Mouse (Mus musculus): ENCODE measurements around the gene Olfr632.
"Not testable (repeated sequence)": the region's sequence is repeated elsewhere in the genome, so short reads cannot be mapped to it uniquely, and the experiment has no call there.

Gene Olfr632

DNA sequence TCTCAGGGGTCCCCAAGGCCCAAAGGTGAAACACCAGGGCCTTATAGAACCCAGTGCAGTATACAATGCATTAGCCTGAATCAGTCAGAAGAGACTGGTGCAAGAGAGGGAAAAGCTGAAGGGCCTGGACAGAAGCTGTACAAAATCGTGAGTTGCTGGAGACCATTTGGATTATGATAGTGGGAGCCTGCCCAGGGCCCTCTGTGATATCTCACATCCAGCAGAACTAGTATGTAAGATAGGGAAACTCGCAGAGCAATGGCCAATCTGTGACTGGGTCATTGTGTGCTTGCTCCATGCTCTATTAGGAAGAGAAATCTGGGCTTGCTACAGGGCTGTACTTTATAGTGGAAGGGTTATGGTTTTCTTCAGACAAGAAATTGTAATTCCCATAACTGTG, at the start of gene Olfr632:
Gene Olfr632, plus strand, starts transcription at position 84 of the 400 bp plus-strand sequence.
- no peak for DNase-seq (ENCODE audit: low spot score)

GRCm38 (mm10) chr7:103886152-103886551, 48.0 kb upstream of the Olfr632 start, which contains the start of gene Olfr66:
Gene Olfr66, minus strand, starts transcription at chr7:103886252.
- no peak for DNase-seq (ENCODE audit: low spot score)

DNA sequence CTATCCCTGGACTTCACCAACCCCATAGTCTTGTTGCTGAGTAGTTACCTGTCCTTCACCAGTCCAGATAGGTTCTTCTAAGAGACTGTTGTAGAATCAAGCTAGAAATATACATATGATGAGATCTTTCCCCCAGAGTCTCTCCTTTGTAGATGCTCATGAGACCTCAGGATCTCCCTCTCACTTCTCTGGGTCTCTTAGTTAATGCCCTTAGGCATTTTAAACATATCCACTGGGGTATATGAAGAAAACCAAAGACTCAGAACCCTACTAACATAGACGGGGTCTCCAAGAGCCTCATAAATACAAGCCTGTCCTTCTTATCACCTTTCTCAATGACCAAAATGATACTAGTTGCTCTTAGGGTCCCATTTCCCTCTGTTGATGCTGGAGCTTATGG, 39.8 kb upstream of the Olfr632 start, which contains the start of gene Olfr64:
Gene Olfr64, minus strand, starts transcription at position 101 of the 400 bp plus-strand sequence.
- DNase-seq (ENCODE audit: low spot score): no peak

- DNase-seq (ENCODE audit: low spot score): no peak
These were observed 31.0 kb upstream of the Olfr632 start, which contains the start of gene Olfr65 for GRCm38 (mm10) chr7:103903187-103903586. Gene Olfr65, plus strand, starts transcription at chr7:103903487.

DNA sequence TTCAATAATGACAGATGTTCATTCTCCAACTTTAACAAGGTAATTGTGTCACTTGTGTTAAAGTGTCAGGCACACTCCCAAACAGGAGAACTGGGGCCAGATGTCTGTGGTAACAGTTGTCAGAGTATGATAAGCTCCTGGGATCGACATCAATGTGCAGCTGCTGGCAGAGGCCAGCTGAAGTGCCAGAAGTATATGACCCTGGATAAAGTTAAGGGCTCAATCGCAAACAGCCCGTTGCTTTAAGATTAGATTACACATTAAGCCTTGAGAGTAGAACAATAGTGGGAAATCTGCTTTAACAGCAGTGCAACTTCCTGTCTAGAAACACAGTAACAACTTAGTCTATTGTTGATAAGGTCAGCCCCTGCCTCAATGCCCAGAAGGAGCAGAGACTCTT, 24.1 kb upstream of the Olfr632 start:
- DNase-seq (ENCODE audit: low spot score): no peak

- DNase-seq (ENCODE audit: low spot score): no peak
These were observed 21.1 kb upstream of the Olfr632 start for GRCm38 (mm10) chr7:103912969-103913511.

- no peak for DNase-seq (ENCODE audit: low spot score)
These were observed 18.8 kb upstream of the Olfr632 start for GRCm38 (mm10) chr7:103915338-103915737.

- DNase-seq (ENCODE audit: low spot score): no peak
These were observed 5.6 kb upstream of the Olfr632 start, which contains the start of gene Olfr631 for GRCm38 (mm10) chr7:103928525-103928924. Gene Olfr631, plus strand, starts transcription at chr7:103928825.

DNA sequence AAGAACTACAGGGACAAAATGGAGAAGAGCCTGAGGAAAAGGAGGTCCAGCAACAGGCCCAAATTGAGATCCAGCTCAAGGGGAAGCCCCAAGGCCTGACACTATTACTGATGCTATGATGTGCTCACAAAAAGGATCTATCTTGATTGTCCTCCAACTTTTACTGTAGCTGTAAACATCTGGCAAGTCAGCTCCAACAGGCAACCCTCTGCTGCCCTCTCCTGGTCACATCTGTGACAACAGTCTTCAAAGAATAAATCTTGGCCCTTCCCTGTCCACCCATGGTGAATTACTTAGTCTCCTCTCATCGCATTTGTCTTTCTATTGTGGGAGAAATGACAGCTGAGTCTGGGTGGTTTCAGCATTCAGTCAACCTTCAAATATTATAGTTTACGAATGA, 8.6 kb downstream of the Olfr632 start:
- peak; percentile 17 for DNase-seq (ENCODE audit: low spot score)

GRCm38 (mm10) chr7:103944137-103944536, 10.0 kb downstream of the Olfr632 start, which contains the start of gene Olfr633:
Gene Olfr633, plus strand, starts transcription at chr7:103944437.
- no peak for DNase-seq (ENCODE audit: low spot score)

DNA sequence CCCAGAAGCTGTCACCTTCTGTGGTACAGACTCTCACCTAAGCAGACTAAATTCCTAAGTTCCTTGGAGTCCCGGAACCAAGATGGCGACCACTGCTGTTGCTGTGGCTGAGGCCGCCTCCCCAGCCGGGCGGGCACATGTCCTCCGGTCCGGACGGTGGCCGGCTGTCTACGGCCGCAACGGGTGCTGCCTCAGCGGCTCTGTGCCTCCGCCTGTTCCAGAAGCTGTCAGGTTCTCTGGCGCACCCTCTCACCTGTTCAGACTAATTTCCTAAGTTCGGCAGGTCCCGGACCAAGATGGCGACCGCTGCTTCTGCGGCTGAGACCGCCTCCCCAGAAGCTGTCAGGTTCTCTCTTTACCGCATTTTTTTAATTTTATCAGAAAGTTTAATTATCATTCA, 32.7 kb downstream of the Olfr632 start:
- not testable (repeated sequence) for DNase-seq (ENCODE audit: low spot score)

GRCm38 (mm10) chr7:103970852-103971251, 36.7 kb downstream of the Olfr632 start, which contains the start of gene Olfr635:
Gene Olfr635, plus strand, starts transcription at chr7:103971152.
- no peak for DNase-seq (ENCODE audit: low spot score)

- DNase-seq (ENCODE audit: low spot score): no peak
These were observed 37.6 kb downstream of the Olfr632 start for GRCm38 (mm10) chr7:103971782-103972181.
